Mouse (Mus musculus) granulocyte monocyte progenitor cell, adult 5-6 weeks (primary cell): ENCODE measurements around the gene Bcl11a. TPM values are rescaled to one million over a fixed set of nuclear protein-coding genes. Genes with fewer than 3 reads are reported as not detected.
A peak's percentile ranks its signal among the peaks of the same experiment; 100 is the strongest.

Source experiments
- ATAC-seq: replicated peaks from 2 replicates; pipeline ENCODE4 v1.8.0; 2016; ENCODE audit warnings: mild to moderate bottlenecking, moderate TSS enrichment, inconsistent platforms; ENCODE audit not compliant: poor library complexity, severe bottlenecking
- total RNA-seq, 2 experiments: library from RNA; stranded (forward) in 1 of 2; stranded (reverse) in 1 of 2; fragments of 200-712, 200-1000 nt in 1 of 2; fragments of >200 nt in 1 of 2; fragmentation: Nextera tagmentation in 1 of 2; gene quantifications; 2 replicates each; pipeline ENCODE4 v1.2.3; 2014 to 2017

The Bcl11a gene
- total RNA-seq, 2 experiments from 2014 or later = 16.0 to 33.7 TPM

DNA sequence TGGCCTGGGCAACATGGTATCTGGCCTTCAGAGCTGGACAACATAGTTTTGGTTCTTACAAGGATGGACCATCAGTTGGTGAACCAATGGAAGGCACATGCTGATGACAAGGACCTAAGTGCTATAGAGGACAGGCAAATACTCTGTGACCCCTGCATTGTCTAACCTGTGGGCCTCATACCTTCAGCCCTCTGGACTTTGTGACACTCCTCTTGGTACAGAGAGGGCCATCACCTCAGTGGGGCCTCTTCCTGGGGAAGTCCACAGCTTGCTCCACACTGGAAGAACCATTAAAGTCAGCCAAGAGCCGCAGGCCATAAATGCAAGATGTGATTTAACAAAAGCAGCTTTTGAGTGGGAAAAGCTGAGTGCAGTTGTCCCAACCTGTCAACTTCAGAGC, 68.6 kb downstream of the Bcl11a start:
- no peak for ATAC-seq

DNA sequence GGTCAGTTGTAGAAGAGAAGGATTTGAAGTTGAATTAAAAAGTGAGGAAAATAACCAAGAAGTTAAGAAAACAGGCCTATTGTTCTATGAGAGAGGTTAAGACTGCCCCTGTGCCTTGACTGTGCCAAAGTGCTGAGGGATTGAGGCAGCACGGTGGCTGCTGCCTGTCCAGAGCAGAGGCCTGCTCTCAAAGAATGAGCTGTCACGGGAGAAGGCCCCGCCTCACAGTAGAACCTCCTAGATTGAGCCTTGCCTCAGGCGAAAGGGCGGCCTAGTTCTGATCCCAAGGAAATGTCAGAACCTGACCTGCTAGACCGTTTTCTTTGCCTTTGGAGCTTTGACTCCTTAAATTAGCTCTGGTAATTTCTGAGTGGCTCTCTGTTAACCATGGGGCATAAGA, 69.8 kb downstream of the Bcl11a start:
- no peak for ATAC-seq

GRCm38 (mm10) chr11:24148545-24148944, 70.7 kb downstream of the Bcl11a start:
- ATAC-seq = no peak

DNA sequence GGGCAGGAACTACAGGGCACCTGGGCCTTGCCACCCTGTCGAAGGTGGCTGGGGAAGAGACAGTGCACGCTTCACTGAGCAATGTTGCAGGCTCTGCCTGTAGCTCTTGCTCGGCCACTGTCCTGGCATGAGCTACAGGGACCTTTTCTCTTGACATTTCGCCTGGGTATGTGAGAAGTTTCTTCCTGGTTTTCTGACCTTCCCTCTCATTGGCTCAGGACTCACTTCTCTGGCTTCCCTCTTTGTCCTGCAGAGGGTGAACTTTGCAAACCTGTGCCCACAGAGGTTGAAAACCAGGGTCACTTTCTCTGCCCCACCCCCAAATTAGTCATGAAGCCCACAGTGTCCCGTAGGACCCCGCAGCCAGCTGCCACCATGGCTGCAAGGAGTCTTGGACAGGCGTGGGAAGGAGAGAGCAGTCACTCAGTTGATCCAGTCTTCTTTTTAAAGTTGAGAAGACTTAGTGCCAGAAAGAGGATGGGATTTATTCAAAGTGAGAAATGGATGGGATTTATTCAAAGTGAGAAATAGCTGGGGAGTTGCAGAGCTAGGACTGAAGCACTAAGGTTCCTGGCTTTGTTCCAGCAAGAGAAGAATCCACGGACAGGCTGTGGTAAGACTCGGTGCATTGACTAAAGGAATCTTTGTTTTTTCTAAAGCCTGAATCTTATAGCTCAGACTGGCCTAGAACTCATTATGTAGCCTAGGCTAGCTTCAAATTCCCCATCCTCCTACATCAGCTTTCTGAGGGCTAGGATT, 71.8 kb downstream of the Bcl11a start:
- ATAC-seq = peak; percentile 53

DNA sequence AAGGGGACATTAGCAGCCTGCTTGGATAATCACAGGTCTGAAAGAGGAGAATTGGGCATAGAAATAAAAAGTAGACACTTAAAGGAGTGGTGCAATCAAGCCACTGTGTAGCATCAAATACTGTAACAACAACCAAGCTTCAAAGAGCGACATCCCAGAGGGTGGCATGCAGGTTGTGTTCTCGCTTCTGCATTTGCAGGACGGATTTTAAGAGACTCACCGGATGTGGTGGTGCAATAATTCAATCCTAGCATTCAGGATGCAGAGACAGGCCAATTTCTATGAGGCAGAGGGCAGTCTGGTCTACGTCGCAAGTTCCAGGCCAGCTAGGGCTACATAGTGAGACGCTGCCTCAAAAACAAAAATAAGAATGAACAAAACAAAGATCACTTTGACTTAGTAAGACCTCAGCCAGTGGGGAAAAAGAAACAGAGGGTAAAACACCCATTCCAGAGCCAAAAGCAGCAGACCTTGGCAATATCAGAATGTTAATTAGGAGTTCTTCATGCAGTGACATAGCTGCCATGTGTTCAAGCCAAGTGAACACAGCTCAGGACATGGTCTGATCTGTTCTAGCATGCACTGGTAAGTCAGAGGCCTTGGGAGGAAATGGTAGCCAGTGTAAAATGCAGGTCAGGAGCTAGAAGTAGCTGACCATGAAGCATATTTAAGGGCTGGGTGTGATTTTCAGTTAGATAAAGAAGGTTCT, 74.4 kb downstream of the Bcl11a start:
- ATAC-seq = peak; percentile 71

- ATAC-seq = no peak
These were observed 75.2 kb downstream of the Bcl11a start for GRCm38 (mm10) chr11:24153049-24153448.

DNA sequence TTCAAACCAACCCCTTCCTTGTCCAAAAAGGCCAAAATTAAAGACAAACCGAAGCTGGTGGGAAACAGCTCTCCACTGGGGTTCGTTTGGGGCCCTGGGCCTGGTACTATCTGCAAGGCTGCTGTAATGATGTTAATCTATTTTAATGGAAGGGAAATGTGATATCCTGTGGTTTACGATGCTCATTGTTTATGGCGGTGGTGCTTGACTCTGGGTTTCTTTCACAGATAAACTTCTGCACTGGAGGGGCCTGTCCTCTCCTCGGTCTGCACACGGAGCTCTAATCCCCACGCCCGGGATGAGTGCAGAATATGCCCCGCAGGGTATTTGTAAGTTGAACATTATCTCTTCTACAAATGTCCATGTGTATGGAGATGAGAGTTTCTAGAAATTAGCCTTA, 80.2 kb downstream of the Bcl11a start:
- no peak for ATAC-seq

GRCm38 (mm10) chr11:24159656-24160055, 81.8 kb downstream of the Bcl11a start:
- ATAC-seq = no peak

GRCm38 (mm10) chr11:24161458-24161857, 83.6 kb downstream of the Bcl11a start:
- ATAC-seq = no peak

DNA sequence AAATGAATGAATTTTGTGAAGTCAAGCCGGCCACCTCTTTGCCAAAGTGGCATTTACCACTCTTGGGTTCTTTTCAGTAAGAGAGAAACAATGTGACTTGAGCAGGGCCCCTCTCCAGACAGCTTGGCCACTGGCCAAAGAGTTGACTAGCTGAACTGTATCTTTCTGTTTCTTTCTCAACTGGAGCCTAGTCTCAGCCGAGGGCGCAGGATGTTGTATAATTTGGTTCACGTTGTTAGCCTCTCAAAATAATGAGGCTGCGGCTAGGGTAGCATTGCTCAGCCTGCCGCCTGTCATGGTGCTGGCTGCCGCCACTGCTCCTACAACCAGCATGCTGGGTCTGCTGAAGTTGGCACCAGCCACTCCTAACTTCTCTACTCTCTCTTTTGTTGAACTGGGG, 84.2 kb downstream of the Bcl11a start:
- peak; percentile 38 for ATAC-seq

DNA sequence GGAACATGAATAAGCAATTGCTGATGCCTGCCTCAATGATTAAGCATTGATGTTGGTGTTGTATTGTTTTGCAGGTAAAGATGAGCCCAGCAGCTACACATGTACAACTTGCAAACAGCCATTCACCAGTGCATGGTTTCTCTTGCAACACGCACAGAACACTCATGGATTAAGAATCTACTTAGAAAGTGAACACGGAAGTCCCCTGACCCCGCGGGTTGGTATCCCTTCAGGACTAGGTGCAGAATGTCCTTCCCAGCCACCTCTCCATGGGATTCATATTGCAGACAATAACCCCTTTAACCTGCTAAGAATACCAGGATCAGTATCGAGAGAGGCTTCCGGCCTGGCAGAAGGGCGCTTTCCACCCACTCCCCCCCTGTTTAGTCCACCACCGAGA, 85.2 kb downstream of the Bcl11a start:
- no peak for ATAC-seq

DNA sequence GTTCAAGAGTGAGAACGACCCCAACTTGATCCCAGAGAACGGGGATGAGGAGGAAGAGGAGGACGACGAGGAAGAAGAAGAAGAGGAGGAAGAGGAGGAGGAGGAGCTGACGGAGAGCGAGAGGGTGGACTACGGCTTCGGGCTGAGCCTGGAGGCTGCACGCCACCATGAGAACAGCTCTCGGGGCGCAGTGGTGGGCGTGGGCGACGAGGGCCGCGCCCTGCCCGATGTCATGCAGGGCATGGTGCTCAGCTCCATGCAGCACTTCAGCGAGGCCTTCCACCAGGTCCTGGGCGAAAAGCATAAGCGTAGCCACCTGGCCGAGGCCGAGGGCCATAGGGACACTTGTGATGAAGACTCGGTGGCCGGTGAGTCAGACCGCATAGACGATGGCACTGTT, 86.2 kb downstream of the Bcl11a start:
- no peak for ATAC-seq

- no peak for ATAC-seq
These were observed 93.9 kb downstream of the Bcl11a start for GRCm38 (mm10) chr11:24171675-24172285.

DNA sequence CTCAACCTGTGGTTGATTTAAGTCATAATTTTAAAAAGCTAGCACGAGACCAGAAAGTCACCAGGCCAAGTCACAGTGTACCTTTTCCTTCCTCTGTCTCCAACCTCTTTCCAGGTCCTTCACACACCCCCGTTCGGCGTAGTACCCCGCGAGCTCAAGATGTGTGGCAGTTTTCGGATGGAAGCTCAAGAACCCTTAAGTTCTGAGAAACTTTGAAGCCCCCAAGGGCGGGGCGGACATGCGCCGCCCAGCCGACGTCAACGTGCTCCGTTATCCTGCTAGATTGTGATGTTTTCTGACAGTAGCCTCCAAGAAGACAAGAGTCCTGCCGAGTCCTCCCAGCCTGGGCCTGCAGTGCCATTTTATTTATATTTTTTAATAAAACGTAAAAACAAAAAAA, 94.7 kb downstream of the Bcl11a start:
- ATAC-seq = no peak

- peak; percentile 59 for ATAC-seq
These were observed 96.4 kb downstream of the Bcl11a start for GRCm38 (mm10) chr11:24174161-24174792.

DNA sequence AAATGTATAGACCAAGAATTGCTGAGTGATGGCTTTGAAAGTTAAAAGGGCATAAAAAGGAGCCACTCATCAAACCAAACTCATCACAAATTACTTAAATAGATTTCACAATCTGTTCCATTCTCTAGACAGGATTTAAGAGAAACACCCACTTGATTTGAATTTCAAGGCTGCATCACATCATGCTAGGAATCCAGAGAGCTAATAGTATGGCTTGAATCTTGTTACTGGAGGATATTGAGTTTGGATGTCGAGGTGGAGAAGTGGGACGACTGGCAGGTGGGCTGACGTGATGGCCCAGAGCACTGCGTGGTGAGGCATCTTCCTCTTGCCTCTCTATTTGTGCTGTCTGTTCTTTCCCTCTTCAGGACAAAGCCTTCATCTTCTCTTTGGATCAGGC, 99.6 kb downstream of the Bcl11a start:
- ATAC-seq = no peak

GRCm38 (mm10) chr11:24178823-24179476, 101.1 kb downstream of the Bcl11a start:
- ATAC-seq = no peak

DNA sequence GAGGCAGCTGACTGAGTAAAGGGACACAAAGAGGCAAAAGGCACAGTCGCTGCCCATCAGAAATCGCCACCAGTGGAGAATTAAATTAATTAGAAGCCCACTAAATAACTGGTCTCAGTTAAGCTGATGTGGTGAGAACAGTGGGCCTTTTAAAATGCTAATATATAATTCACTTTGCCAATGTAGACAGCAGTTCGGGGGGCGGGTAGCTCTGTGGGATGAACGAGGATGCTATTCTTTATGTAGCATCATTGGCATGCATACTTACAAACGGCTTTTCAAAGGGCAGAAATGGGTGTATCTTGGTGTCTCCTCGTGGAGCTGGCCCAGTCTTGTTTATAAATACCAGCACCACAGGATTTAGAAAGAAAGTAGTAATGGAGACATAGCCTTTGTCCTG, 102.2 kb downstream of the Bcl11a start:
- no peak for ATAC-seq

DNA sequence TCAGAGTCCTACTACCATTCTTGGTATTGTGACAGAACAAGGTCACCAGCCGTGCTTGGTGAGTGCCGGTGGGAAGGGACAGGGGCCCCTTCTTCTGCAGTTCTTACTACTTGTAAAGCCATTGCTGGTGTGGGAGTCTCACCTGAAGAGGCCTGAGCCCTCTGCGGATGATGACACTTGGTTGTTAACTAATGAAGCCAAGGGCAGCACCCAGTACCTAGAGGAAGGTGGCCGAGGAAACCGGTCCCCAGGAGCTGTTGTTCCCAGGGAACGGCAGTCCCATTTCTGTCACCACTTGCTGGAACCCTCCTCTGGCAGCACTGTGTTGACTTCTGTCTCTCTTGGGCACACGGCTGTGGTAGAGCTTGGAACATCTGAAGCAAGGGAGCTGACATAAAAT, 105.6 kb downstream of the Bcl11a start:
- ATAC-seq = no peak

- peak; percentile 99 for ATAC-seq
These were observed 107.1 kb downstream of the Bcl11a start for GRCm38 (mm10) chr11:24184932-24185331.

GRCm38 (mm10) chr11:24190411-24190810, 112.6 kb downstream of the Bcl11a start:
- ATAC-seq = no peak
